Mouse (Mus musculus) frontal cortex, postnatal 10 days (tissue): ENCODE data around the gene Tmem60.

ENCODE experiments used
- DNase-seq, 2 experiments: peaks; one replicate each; pipeline ENCODE4 v3.0.0; 2022; ENCODE audit warnings: low spot score in 2 of 2, mixed read lengths in 1 of 2

Gene Tmem60

DNA sequence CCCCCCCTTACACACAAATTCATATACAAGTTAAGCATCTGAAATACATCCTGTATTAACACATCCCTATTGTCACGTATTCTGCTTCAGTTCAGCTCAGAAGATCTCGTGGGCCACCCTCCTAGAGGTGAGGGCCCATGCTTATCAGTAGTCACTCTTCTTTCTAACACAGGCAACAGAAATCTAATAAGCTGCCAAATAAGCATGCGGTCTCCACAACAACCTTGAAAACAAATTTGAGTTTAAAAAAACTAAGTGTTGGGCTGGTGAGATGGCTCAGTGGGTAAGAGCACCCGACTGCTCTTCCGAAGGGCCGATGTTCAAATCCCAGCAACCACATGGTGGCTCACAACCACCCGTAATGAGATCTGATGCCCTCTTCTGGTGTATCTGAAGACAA, 24.2 kb downstream of the Tmem60 start:
- no peak for DNase-seq

DNA sequence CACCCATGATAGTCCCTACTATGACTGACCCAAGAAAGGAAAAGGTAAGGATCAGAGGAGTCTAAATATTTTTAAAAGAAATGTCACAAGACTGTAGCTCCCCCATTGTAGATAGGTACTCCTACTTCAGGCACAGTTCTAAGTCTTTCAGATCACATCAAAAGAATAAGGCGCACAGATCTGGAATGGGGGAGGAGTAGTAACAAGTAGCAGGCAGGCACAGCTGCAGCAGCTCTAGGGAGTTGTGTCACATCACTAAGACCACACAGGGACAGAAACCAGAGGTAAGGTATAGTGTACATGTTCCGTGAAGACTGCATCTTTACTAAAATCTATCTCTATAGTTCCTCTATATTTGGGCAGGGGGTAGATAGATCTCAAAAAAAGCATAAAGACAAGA, 29.8 kb downstream of the Tmem60 start:
- DNase-seq = no peak

DNA sequence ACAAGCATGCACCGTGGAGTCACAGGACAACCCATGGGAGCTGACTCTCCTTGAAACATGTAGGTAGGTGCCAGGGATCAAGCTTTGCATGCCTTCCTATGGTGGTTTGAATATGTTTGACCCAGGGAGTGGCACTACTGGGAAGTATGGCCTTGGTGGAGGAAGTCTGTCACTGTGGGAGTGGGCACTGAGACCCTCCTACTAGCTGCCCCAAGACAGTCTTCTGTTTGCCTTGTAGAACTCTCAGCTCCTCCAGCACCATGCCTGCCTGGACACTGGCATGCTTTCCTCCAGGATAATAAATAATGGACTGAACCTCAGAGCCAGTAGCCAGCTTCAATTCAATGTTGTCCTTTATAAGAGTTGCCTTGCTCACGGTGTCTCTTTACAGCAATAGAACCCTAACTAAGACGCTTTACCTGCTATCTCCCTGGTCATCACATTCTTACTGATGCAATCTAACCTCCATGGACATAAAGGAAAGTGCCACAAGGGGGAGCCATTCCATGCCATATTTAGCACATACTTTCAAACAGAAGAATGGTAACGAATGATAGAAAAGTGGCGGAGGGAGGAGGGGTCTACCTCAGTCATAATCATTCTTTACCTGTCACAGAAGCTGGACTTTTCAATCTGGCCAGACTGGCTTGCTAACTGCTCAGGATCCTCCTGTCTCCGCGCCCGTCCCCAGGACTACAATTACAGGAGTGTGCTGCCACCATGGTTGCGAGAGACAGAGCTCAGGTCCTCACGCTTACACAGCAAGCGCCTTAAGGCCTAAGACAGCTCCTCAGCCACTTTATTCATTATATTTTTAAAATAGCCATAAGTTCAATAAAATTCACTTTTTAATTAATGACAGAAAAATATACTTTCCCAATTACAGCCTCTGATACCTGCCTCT, 31.6 kb downstream of the Tmem60 start:
- peak; percentile 19 to 51 for DNase-seq

GRCm38 (mm10) chr5:20918967-20919366, 37.0 kb downstream of the Tmem60 start:
- DNase-seq = no peak

GRCm38 (mm10) chr5:20919566-20919965, 37.6 kb downstream of the Tmem60 start:
- no peak for DNase-seq

- DNase-seq = no peak
Measured at GRCm38 (mm10) chr5:20924608-20925007, 42.6 kb downstream of the Tmem60 start.

DNA sequence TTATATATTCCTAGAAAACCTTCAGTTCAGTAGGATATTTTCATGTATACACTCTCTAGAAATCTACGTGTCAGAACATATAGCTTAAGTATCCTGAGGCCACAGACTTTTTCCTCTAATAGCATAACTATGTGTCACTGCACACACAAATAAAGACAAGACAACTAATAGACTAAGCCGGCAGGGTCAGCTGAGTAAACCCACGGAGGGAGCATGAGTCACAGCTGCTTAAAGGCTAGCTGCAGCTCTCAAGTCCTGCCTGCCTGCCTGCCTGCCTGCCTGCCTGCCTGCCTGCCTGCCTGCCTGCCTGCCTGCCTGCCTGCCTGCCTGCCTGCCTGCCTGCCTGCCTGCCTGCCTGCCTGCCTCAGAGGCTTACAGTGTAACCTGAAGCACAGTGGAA, 43.5 kb downstream of the Tmem60 start:
- DNase-seq = no peak

DNA sequence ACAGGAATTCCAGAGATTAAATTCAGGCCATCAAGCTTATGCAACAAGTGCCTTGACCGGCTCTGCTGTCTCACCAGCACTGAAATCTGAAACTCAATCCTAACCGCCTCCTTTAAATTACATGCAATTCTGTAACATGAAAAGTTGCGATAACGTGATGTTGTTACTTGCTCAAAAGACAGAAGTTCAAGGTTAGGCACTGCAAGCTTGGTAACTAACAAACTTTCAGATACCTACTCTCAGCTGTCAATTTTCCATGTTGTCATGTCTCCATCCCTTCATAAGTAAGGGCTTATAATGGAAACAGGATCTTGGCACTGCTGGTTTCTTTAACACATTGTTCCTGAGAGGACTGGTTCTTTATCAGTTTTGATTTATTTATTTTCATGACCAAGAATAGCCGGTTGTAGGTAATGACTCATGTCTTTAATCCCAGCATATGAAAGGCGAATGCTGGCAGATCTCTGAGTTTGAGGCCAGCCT, 47.7 kb downstream of the Tmem60 start:
- no peak for DNase-seq

DNA sequence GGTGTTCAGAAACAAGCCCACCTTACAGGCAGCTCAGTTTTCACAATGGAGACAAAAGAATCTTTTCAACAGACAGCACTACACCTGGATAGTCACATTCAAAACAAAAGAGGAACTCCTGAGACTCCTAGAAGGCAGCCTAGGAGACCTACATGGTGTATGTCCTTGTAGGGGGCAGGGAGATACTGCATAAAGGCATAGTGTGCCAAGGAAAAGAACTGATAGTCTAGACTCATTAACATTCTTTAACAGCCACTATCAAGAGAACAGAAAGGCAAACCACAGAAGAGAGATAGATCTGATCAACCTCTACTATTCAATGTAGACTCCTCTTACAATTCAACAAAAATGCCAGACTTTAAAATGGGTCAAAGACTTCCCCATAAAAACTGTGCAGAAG, 48.4 kb downstream of the Tmem60 start:
- no peak for DNase-seq

- no peak for DNase-seq
Measured at GRCm38 (mm10) chr5:20931300-20931699, 49.3 kb downstream of the Tmem60 start.

DNA sequence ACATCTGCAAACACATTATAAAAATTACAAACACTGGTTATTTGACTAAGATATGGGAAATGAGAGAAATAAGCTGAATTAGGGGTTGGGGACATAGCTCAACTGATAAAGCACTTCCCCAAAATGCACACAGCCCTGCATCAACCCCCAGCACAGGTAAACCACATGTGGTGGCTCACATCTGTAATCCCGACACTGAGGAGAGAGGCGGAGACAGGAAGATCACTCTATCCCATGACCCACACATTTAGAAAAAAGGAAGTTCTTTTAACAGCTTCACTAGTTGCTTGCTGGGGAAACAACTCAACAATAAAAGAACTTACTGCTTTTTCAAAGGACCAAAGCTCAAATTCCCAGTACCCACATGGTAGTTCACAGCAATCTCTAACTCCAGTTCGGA, 50.6 kb downstream of the Tmem60 start:
- DNase-seq = no peak

DNA sequence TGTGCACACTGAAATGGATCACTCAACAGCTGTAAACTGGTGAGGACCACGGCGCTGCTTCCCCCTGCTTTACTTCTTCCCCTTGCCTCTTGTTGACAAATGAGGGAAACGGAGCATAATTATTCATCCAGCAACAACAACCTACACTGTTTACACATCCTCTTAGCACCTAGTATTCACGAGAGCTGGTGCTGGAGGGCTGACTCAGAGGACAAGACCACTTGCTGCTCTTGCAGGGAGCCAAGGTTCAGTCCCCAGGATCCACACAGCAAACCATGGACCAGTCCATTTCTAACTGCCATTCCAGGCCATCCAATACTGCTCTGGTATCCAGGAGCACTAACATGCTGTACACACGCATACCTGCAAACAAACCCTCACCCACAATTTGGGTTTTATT, 53.9 kb downstream of the Tmem60 start:
- DNase-seq = no peak
